Mouse (Mus musculus) midbrain, embryonic 14.5 days (tissue): ENCODE data around the gene Sox6. TPM values are rescaled to one million over a fixed set of nuclear protein-coding genes. Genes with fewer than 3 reads are reported as not detected.

Experiments used
- ATAC-seq: fragments of 200-750 bp; cut with Nextera tagmentation; 2 replicates; pipeline ENCODE4 v1.8.0; 2017; ENCODE audit warnings: moderate number of reproducible peaks, moderate library complexity; ENCODE audit not compliant: low FRiP score, low TSS enrichment
- DNase-seq: peaks from one replicate; pipeline ENCODE4 v3.0.0-alpha.2; 2015
- H3K27ac ChIP-seq: fragments of 300-500 bp; sonication (generic); replicated peaks from 2 replicates; pipeline ENCODE4 v1.5.1; 2014; ENCODE audit warnings: mild to moderate bottlenecking, low read depth, low read length, moderate library complexity
- H3K27me3 ChIP-seq: fragments of 300-500 bp; sonication (generic); 2 replicates; pipeline ENCODE4 v1.6.1; 2014; ENCODE audit warnings: low read length, control low read depth, mixed read lengths; ENCODE audit not compliant: control insufficient read depth, insufficient read depth
- H3K36me3 ChIP-seq: fragments of 300-500 bp; sonication (generic); 2 replicates; pipeline ENCODE4 v1.6.1; 2014; ENCODE audit warnings: low read length, control low read depth; ENCODE audit not compliant: control insufficient read depth, insufficient read depth
- H3K4me1 ChIP-seq: fragments of 300-500 bp; sonication (generic); 2 replicates; pipeline ENCODE4 v1.6.1; 2014; ENCODE audit warnings: mild to moderate bottlenecking, antibody characterized with exemption, low read length, control low read depth; ENCODE audit not compliant: control insufficient read depth, insufficient read depth
- H3K4me2 ChIP-seq: fragments of 300-500 bp; sonication (generic); 2 replicates; pipeline ENCODE4 v1.6.1; 2014; ENCODE audit warnings: mild to moderate bottlenecking, low read length, moderate library complexity
- H3K4me3 ChIP-seq: fragments of 300-500 bp; sonication (generic); replicated peaks from 2 replicates; pipeline ENCODE4 v1.5.1; 2014; ENCODE audit warnings: low read depth, low read length
- H3K9ac ChIP-seq: fragments of 300-500 bp; sonication (generic); replicated peaks from 2 replicates; pipeline ENCODE4 v1.6.1; 2014; ENCODE audit warnings: mild to moderate bottlenecking, low read length, moderate library complexity
- H3K9me3 ChIP-seq: fragments of 300-500 bp; sonication (generic); 2 replicates; pipeline ENCODE4 v1.6.1; 2016; ENCODE audit warnings: low read length, control low read depth, mixed read lengths; ENCODE audit not compliant: control insufficient read depth
- WGBS: fragments of 180-500 bp; shearing (Covaris S2); extraction: QIAGEN DNeasy Blood & Tissue Kit; methylation state at CpG from one replicate; pipeline ENCODE4 v1.1.7; 2014; 5-methylcytosine and 5-hydroxymethylcytosine counted together
- polyA plus RNA-seq: library from polyadenylated mRNA; unstranded; fragments of >200 nt; fragmentation: Nextera tagmentation; extraction: Ambion mirVana; gene quantifications from 2 replicates; pipeline ENCODE4 v1.2.1, GENCODE M21; 2014

Sox6 gene
- polyA plus RNA-seq, 1 experiment from 2014 or later = 52.1 TPM

GRCm38 (mm10) chr7:115721624-115722540 is 316.7 kb downstream of the Sox6 start:
- H3K4me2 ChIP-seq = no peak overlapping the region
- peak overlapping the region; percentile 26; the same call in 1 of the 2 replicates for H3K27ac ChIP-seq
- no peaks in the 10 kb centered on the region for H3K27me3 ChIP-seq
- no peak overlapping the region for H3K9ac ChIP-seq
- no peaks in the 10 kb centered on the region for H3K9me3 ChIP-seq
- WGBS = 2% methylated on average over 7 of the region's 7 CpGs
- H3K4me1 ChIP-seq = 0 out of 2 replicates have a peak, but pooled peaks cover 8% of the 10 kb centered on the region
- no peak overlapping the region for H3K4me3 ChIP-seq
- DNase-seq (peak; percentile 62), ATAC-seq (peak; percentile 68; the same call in 1 of the 2 replicates)
- no peaks in the 10 kb centered on the region for H3K36me3 ChIP-seq

- no peak for ATAC-seq
- Histone ChIP-seq H3K27ac (no peak overlapping the region), H3K9ac (no peak overlapping the region), H3K36me3 (no peaks in the 10 kb centered on the region), H3K4me2 (no peak overlapping the region), H3K4me1 (0 out of 2 replicates have a peak, but pooled peaks cover 8% of the 10 kb centered on the region), H3K9me3 (no peaks in the 10 kb centered on the region), H3K4me3 (no peak overlapping the region), H3K27me3 (no peaks in the 10 kb centered on the region)
- 95% methylated on average over 3 of the region's 3 CpGs for WGBS
- no peak for DNase-seq
Observed at GRCm38 (mm10) chr7:115719791-115720190, 318.8 kb downstream of the Sox6 start.

GRCm38 (mm10) chr7:115706141-115706540 is 332.5 kb downstream of the Sox6 start:
- WGBS = 38% methylated on average over 2 of the region's 2 CpGs
- Histone ChIP-seq H3K27ac (no peak overlapping the region), H3K4me2 (no peak overlapping the region), H3K9me3 (no peaks in the 10 kb centered on the region), H3K4me3 (no peak overlapping the region), H3K36me3 (no peaks in the 10 kb centered on the region), H3K4me1 (no peaks in the 10 kb centered on the region), H3K27me3 (no peaks in the 10 kb centered on the region), H3K9ac (no peak overlapping the region)
- ATAC-seq (no peak), DNase-seq (no peak)

- ATAC-seq = no peak
Observed at GRCm38 (mm10) chr7:115698105-115698504, 340.5 kb downstream of the Sox6 start.

GRCm38 (mm10) chr7:115693206-115693605 is 345.4 kb downstream of the Sox6 start:
- WGBS = 84% methylated on average over 8 of the region's 8 CpGs
- DNase-seq (no peak), ATAC-seq (no peak)
- Histone ChIP-seq H3K9me3 (0 out of 2 replicates have a peak, but pooled peaks cover 3% of the 10 kb centered on the region), H3K9ac (no peak overlapping the region), H3K27ac (no peak overlapping the region), H3K27me3 (no peaks in the 10 kb centered on the region), H3K36me3 (no peaks in the 10 kb centered on the region), H3K4me3 (no peak overlapping the region), H3K4me2 (no peak overlapping the region), H3K4me1 (0 out of 2 replicates have a peak, but pooled peaks cover under 1% of the 10 kb centered on the region)

More at GRCm38 (mm10) chr7:115698105-115698504, 340.5 kb downstream of the Sox6 start:
- Histone ChIP-seq H3K27me3 (no peaks in the 10 kb centered on the region), H3K4me1 (no peaks in the 10 kb centered on the region), H3K9ac (no peak overlapping the region), H3K4me2 (no peak overlapping the region), H3K4me3 (no peak overlapping the region), H3K36me3 (no peaks in the 10 kb centered on the region), H3K9me3 (0 out of 2 replicates have a peak, but pooled peaks cover 3% of the 10 kb centered on the region), H3K27ac (no peak overlapping the region)
- WGBS = 91% methylated on average over 1 of the region's 1 CpGs
- no peak for DNase-seq

GRCm38 (mm10) chr7:115691091-115691490 is 347.5 kb downstream of the Sox6 start:
- 0 out of 2 replicates have a peak, but pooled peaks cover 4% of the 10 kb centered on the region for H3K4me1 ChIP-seq
- no peaks in the 10 kb centered on the region for H3K27me3 ChIP-seq
- no peaks in the 10 kb centered on the region for H3K36me3 ChIP-seq
- no peak for DNase-seq
- H3K9me3 ChIP-seq = no peaks in the 10 kb centered on the region
- WGBS = 60% methylated on average over 4 of the region's 4 CpGs
- no peak overlapping the region for H3K4me3 ChIP-seq
- H3K9ac ChIP-seq = no peak overlapping the region
- no peak overlapping the region for H3K4me2 ChIP-seq
- H3K27ac ChIP-seq = no peak overlapping the region
- ATAC-seq = no peak

- H3K27ac ChIP-seq = no peak overlapping the region
- no peak overlapping the region for H3K9ac ChIP-seq
- 0 out of 2 replicates have a peak, but pooled peaks cover 4% of the 10 kb centered on the region for H3K4me1 ChIP-seq
- peaks cover 3% of the 10 kb centered on the region; the same call in 1 of the 2 replicates for H3K9me3 ChIP-seq
- DNase-seq (no peak), ATAC-seq (no peak)
- no peak overlapping the region for H3K4me3 ChIP-seq
- no peaks in the 10 kb centered on the region for H3K27me3 ChIP-seq
- H3K4me2 ChIP-seq = no peak overlapping the region
- 95% methylated on average over 6 of the region's 6 CpGs for WGBS
- H3K36me3 ChIP-seq = no peaks in the 10 kb centered on the region
Observed at GRCm38 (mm10) chr7:115686687-115687086, 351.9 kb downstream of the Sox6 start.

- Histone ChIP-seq H3K9me3 (peaks cover 3% of the 10 kb centered on the region; the same call in 1 of the 2 replicates), H3K27ac (no peak overlapping the region), H3K27me3 (no peaks in the 10 kb centered on the region), H3K4me3 (no peak overlapping the region), H3K36me3 (no peaks in the 10 kb centered on the region), H3K4me1 (0 out of 2 replicates have a peak, but pooled peaks cover 4% of the 10 kb centered on the region), H3K4me2 (no peak overlapping the region), H3K9ac (no peak overlapping the region)
- 94% methylated on average over 3 of the region's 3 CpGs for WGBS
- DNase-seq (no peak), ATAC-seq (no peak)
Observed at GRCm38 (mm10) chr7:115684142-115684541, 354.5 kb downstream of the Sox6 start.
